Mouse (Mus musculus) brain, embryonic 14.5 days (tissue): ENCODE data around the gene Nucb2.

Experiments used
- CTCF ChIP-seq: fragments of 200-500 bp; IDR thresholded peaks from 2 replicates; pipeline ENCODE4 v1.5.1; 2012; ENCODE audit warnings: inconsistent platforms, mild to moderate bottlenecking, moderate library complexity, borderline replicate concordance; ENCODE audit not compliant: insufficient read depth, insufficient read length; ENCODE audit errors: extremely low read depth
- POLR2A ChIP-seq: fragments of 200-500 bp; IDR thresholded peaks from 2 replicates; pipeline ENCODE4 v1.6.1; 2012; ENCODE audit warnings: mild to moderate bottlenecking, inconsistent platforms, borderline replicate concordance; ENCODE audit not compliant: poor library complexity, insufficient read depth, insufficient read length, severe bottlenecking; ENCODE audit errors: extremely low read depth

DNA sequence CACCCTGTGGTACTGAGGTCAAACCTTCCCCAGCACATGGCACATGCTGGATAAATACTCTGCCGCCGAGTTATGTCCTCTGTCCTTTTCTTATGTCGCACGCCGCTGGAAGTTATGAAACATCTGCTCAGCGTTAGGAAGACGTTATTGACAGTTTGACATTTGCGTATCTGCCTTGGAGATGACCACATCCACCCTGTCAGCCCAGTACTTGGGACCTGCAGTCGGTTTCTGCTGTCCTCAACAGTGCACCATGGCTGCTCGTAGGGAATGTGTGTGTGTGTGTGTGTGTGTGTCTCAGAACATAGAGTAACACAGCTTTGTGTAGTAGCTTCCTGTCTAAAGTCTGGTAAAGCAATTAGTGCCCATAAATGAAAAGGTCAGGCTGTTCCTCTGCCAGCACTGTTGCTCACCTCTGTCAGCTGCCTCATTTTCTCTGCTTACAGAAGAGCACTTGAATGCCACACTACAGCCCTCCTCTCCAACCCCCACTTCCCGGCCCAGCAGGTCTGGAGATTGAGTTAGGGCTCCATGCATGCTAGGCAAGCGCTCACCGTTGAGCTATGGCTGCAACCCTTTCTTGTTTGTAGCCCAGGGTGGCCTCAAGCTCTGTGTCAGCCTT is 11.5 kb downstream of the Nucb2 start:
- TF ChIP-seq CTCF (no peak), POLR2A (no peak)
